Mouse (Mus musculus) intestine, postnatal 0 days (tissue): ENCODE measurements at regions not wholly inside any gene's neighbourhood (a gene's known extent, or its start where the extent isn't known, plus 50 kb on each side); places are given as distances from the start of the nearest gene placed in this dataset.
A peak's percentile ranks its signal among the peaks of the same experiment; 100 is the strongest.

ENCODE experiments used
- ATAC-seq: fragments of 200-750 bp; cut with Nextera tagmentation; 2 replicates; pipeline ENCODE4 v1.8.0; 2017; ENCODE audit warnings: mild to moderate bottlenecking, moderate TSS enrichment, moderate library complexity
- H3K27ac ChIP-seq: fragments of 300-500 bp; sonication (generic); 2 replicates; pipeline ENCODE4 v1.5.1; 2014; ENCODE audit warnings: mild to moderate bottlenecking, low read depth, low read length, moderate library complexity
- H3K27me3 ChIP-seq: fragments of 300-500 bp; sonication (generic); replicated peaks from 2 replicates; pipeline ENCODE4 v1.6.1; 2014; ENCODE audit warnings: low read length, mixed read lengths; ENCODE audit not compliant: control insufficient read depth, insufficient read depth
- H3K36me3 ChIP-seq: fragments of 300-500 bp; sonication (generic); 2 replicates; pipeline ENCODE4 v1.6.1; 2014; ENCODE audit warnings: mild to moderate bottlenecking, moderate library complexity; ENCODE audit not compliant: control insufficient read depth, insufficient read depth
- H3K4me1 ChIP-seq: fragments of 300-500 bp; sonication (generic); replicated peaks from 2 replicates; pipeline ENCODE4 v1.6.1; 2014; ENCODE audit warnings: antibody characterized with exemption, low read length, mixed read lengths; ENCODE audit not compliant: control insufficient read depth, insufficient read depth
- H3K4me2 ChIP-seq: fragments of 300-500 bp; sonication (generic); replicated peaks from 2 replicates; pipeline ENCODE4 v1.6.1; 2014; ENCODE audit warnings: low read depth, mild to moderate bottlenecking, moderate library complexity
- H3K4me3 ChIP-seq: fragments of 300-500 bp; sonication (generic); 2 replicates; pipeline ENCODE4 v1.5.1; 2014; ENCODE audit warnings: low read depth, low read length
- H3K9ac ChIP-seq: fragments of 300-500 bp; sonication (generic); 2 replicates; pipeline ENCODE4 v1.6.1; 2014; ENCODE audit warnings: mild to moderate bottlenecking, low read depth, low read length
- H3K9me3 ChIP-seq: fragments of 300-500 bp; sonication (generic); 2 replicates; pipeline ENCODE4 v1.6.1; 2016; ENCODE audit warnings: mixed run types; ENCODE audit not compliant: control insufficient read depth
- CTCF ChIP-seq: sonication (generic); IDR thresholded peaks from 2 replicates; pipeline ENCODE4 v1.5.1; 2016; ENCODE audit warnings: low read depth, mild to moderate bottlenecking, control low read depth, antibody characterized with exemption, moderate library complexity
- WGBS: fragments of 180-500 bp; shearing (Covaris S2); extraction: QIAGEN DNeasy Blood & Tissue Kit; methylation state at CpG from one replicate; pipeline ENCODE4 v1.1.7; 2014; 5-methylcytosine and 5-hydroxymethylcytosine counted together

DNA sequence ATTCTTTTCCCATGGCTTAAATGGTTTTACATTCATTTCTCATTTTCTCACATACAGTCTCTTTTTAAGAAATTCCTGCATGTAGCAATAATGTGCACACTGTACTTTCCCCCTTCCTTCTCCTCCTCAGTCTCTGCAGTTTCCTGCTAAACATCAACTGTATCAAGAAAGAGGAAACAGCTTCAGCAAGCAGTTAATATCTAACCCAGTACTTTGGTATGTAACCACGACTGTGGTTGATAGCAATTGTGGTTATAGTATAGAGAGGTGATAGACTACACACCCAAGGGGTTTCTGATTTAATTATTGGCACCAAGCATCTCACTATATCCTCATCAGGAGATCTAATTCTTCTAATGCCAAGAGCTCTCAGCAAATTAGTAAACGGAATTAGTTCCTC is 52.8 kb upstream of the Eci2 start:
- 47% methylated on average over 2 of the region's 2 CpGs for WGBS
- no peak for TF ChIP-seq CTCF
- no peak for ATAC-seq

DNA sequence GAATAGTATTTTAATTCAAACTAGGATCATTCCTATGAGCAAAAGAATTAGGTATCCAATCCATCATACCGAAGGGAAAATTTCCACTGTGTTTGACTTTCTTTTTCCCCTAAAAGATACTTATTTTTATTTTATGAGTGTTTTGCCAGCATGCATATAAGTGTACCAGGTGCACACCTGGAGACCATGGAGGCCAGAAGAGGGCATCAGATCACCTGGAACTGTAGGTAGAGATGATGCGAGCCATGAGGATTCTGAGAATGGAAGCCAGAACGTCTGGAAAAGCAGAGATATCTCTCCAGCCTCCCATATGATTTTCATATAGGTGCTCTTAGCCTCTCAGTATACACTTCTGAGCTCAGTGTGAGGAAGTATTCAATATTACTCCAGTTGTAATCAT is 58.5 kb upstream of the Eci2 start:
- H3K9me3 ChIP-seq = no peaks in the 10 kb centered on the region
- ATAC-seq = no peak
- 66% methylated on average over 3 of the region's 3 CpGs for WGBS

More for the DNA sequence above, 52.8 kb upstream of the Eci2 start:
- no peak overlapping the region for H3K9ac ChIP-seq
- no peaks in the 10 kb centered on the region for H3K4me1 ChIP-seq
- H3K4me3 ChIP-seq = no peak overlapping the region
- no peaks in the 10 kb centered on the region for H3K9me3 ChIP-seq
- H3K36me3 ChIP-seq = no peaks in the 10 kb centered on the region
- H3K4me2 ChIP-seq = no peak overlapping the region
- no peaks in the 10 kb centered on the region for H3K27me3 ChIP-seq
- H3K27ac ChIP-seq = no peak overlapping the region

DNA sequence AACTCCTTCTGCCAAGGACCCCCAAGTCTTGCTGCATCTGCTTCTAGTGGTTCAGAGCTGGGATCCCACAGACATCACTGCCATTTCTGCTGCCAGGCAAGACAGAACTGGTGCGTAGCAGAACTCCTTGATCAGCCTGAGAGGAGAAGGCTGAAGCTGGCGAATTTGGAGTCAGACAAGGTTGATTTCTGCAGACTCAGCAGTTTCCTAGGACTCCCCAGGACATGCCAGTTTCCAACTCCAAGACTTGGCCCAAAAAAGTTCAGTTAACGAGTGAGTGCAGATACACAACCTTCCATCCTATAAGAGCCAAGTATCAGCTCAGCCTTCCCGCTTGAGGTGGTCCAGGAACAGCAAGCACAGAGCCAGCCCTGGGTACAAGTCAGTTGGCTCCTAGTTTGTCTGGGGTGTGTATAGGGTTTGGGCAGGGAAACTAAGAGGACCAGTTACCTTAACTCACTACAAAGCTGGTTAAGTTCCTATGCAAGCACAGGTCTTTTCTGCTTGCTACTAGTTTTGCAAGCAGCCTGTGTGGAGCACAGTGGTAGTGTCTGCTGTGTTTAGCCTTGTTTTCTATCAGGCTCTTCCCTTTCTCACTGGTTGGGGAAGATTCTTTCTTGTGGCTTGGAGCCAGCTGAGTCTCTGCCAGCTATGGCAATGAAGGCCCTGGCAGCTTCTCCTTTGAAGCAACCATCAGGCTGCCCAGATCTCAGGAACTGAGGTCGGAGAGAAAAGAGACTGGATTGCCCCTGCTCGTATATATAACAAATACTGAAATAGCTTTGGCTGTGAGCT is 60.5 kb upstream of the Eci2 start:
- no peaks in the 10 kb centered on the region for H3K9me3 ChIP-seq
- H3K27me3 ChIP-seq = no peaks in the 10 kb centered on the region
- H3K4me3 ChIP-seq = no peak overlapping the region
- no peaks in the 10 kb centered on the region for H3K36me3 ChIP-seq
- no peak overlapping the region for H3K27ac ChIP-seq
- 76% methylated on average over 6 of the region's 6 CpGs for WGBS
- H3K4me2 ChIP-seq = no peak overlapping the region
- TF ChIP-seq CTCF = no peak
- ATAC-seq = no peak
- no peaks in the 10 kb centered on the region for H3K4me1 ChIP-seq
- H3K9ac ChIP-seq = no peak overlapping the region

More for the DNA sequence above, 58.5 kb upstream of the Eci2 start:
- peak; percentile 68 for TF ChIP-seq CTCF
- no peaks in the 10 kb centered on the region for H3K4me1 ChIP-seq
- H3K36me3 ChIP-seq = no peaks in the 10 kb centered on the region
- H3K4me2 ChIP-seq = no peak overlapping the region
- no peak overlapping the region for H3K9ac ChIP-seq
- no peaks in the 10 kb centered on the region for H3K27me3 ChIP-seq
- H3K27ac ChIP-seq = no peak overlapping the region
- H3K4me3 ChIP-seq = no peak overlapping the region

DNA sequence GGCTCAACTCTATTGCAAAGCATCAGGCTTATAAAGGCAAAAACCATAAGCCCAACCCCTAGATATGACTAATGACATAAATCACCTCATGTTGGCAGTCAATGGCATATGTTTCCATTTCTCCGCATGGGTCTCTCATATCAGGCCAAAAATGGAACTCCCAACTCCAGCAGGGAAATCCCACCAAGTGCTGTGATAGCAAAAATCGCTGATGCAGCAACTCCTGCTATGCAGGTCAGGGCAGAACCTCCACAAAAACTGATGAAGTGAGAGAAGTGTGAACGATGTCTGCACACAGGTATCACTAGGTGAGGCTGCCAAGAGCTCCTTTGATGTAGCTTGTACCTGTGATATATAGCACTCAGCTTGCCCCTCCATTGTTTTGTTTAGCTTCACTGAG is 64.3 kb upstream of the Eci2 start:
- no peak overlapping the region for H3K4me3 ChIP-seq
- no peak overlapping the region for H3K4me2 ChIP-seq
- H3K4me1 ChIP-seq = no peaks in the 10 kb centered on the region
- ATAC-seq = no peak
- H3K27ac ChIP-seq = no peak overlapping the region
- H3K27me3 ChIP-seq = no peaks in the 10 kb centered on the region
- TF ChIP-seq CTCF = no peak
- no peak overlapping the region for H3K9ac ChIP-seq
- H3K9me3 ChIP-seq = no peaks in the 10 kb centered on the region
- 79% methylated on average over 3 of the region's 3 CpGs for WGBS
- H3K36me3 ChIP-seq = no peaks in the 10 kb centered on the region

DNA sequence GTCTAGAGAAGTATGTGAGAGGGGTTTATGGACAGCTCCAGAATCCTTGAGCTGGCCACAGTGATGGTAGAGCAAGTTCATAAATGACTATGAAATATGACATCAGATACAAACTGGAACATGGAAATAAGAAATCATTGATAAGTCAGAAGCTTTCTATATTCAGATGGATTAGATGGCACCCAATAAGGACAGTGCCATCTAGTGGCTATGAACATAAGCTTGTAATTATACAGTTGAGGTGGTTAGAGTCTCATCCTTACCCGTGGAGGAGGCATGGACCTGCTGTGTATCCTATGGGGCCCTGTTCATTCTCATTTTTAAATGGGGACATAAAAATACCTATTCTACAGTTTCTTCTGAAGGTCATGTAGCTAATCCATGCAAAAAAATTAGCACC is 92.9 kb upstream of the Eci2 start:
- H3K36me3 ChIP-seq = no peaks in the 10 kb centered on the region
- H3K9ac ChIP-seq = no peak overlapping the region
- no peak for ATAC-seq
- no peak overlapping the region for H3K4me2 ChIP-seq
- H3K9me3 ChIP-seq = no peaks in the 10 kb centered on the region
- no peak overlapping the region for H3K27ac ChIP-seq
- 30% methylated on average over 1 of the region's 1 CpGs for WGBS
- H3K4me1 ChIP-seq = no peaks in the 10 kb centered on the region
- no peak overlapping the region for H3K4me3 ChIP-seq
- H3K27me3 ChIP-seq = no peaks in the 10 kb centered on the region
- peak; percentile 75 for TF ChIP-seq CTCF

DNA sequence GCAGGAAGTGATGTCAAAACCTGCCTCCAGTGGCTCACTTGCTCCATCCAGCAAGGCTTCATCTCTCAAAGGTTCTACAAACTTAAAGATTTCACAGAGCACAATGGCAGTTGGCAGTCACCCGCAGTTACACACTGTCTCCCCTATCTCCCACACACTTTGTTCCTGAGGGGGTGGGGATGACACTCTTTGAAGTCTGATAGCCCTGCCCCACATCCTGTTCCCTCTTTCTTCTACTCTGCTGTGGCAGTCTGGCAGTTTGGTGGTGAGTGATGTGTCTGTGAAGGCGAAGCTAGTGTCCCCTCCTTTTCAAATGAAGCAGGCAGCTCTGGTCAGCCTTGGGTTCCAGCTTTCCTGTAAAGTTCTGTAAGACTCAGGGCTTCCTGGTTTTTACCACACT is 102.6 kb upstream of the Eci2 start:
- H3K4me3 ChIP-seq = no peak overlapping the region
- H3K27me3 ChIP-seq = no peaks in the 10 kb centered on the region
- no peak for TF ChIP-seq CTCF
- H3K9ac ChIP-seq = no peak overlapping the region
- no peak for ATAC-seq
- no peaks in the 10 kb centered on the region for H3K4me1 ChIP-seq
- H3K36me3 ChIP-seq = no peaks in the 10 kb centered on the region
- H3K27ac ChIP-seq = no peak overlapping the region
- WGBS = 55% methylated on average over 2 of the region's 2 CpGs
- no peaks in the 10 kb centered on the region for H3K9me3 ChIP-seq
- H3K4me2 ChIP-seq = no peak overlapping the region
